Comparison of ENCODE assay signal across 23 mouse cellular contexts in genomic region chr2:31494315-31494714, GRCm38 (mm10). TPM values are rescaled to one million over a fixed set of nuclear protein-coding genes. Genes with fewer than 3 reads are reported as not detected.
DNase-seq lines count a peak whose midpoint lies in the region; ATAC-seq lines count a peak whose summit lies in the region.
"Had no signal": no experiment of that assay in that cellular context is flagged by ENCODE, and none has a peak within 500 bp of the region (broad histone marks: within the 10 kb centered on the region; RNA-seq: fewer than 3 reads in every experiment).

No protein-coding gene starts in this region.

- peaks cover 76% of the 10 kb centered on the region for H3K4me1 ChIP-seq in forebrain, embryonic 10.5 days
- H3K4me1 ChIP-seq in forebrain, embryonic 16.5 days (replicated peaks; ENCODE audit: control insufficient read depth, insufficient read depth, low read length), result peaks cover 49% of the 10 kb centered on the region
- peaks cover 70% of the 10 kb centered on the region for H3K4me1 ChIP-seq in neural tube, embryonic 12.5 days
- H3K4me1 ChIP-seq: heart, embryonic 15.5 days had no signal

- H3K9me3 ChIP-seq in forebrain, embryonic 10.5 days, result no peaks in the 10 kb centered on the region; the same call in 1 of the 2 replicates
- H3K9me3 ChIP-seq in forebrain, embryonic 16.5 days (ENCODE audit: control insufficient read depth, low read length), result no peaks in the 10 kb centered on the region
- no peaks in the 10 kb centered on the region for H3K9me3 ChIP-seq in neural tube, embryonic 12.5 days
- H3K9me3 ChIP-seq: heart, embryonic 15.5 days; limb, embryonic 10.5 days had no signal

- no peak overlapping the region for H3K9ac ChIP-seq in forebrain, embryonic 16.5 days (replicated peaks; ENCODE audit: low read depth, low read length)
- no peak overlapping the region for H3K9ac ChIP-seq in neural tube, embryonic 12.5 days
- H3K9ac ChIP-seq: heart, embryonic 15.5 days; liver, postnatal 0 days had no signal

- H3K36me3 ChIP-seq in forebrain, embryonic 10.5 days (replicated peaks), result no peaks in the 10 kb centered on the region
- no peaks in the 10 kb centered on the region for H3K36me3 ChIP-seq in forebrain, embryonic 16.5 days (ENCODE audit: control insufficient read depth, insufficient read depth)
- H3K36me3 ChIP-seq in neural tube, embryonic 12.5 days, result no peaks in the 10 kb centered on the region
- H3K36me3 ChIP-seq: heart, embryonic 15.5 days; limb, embryonic 10.5 days had no signal

- ATAC-seq in forebrain, embryonic 16.5 days, result no peak
- no peak for ATAC-seq in neural tube, embryonic 12.5 days (ENCODE audit: low FRiP score, low read depth)
- ATAC-seq: intestine, embryonic 16.5 days; lung, postnatal 0 days had no signal

- peak overlapping the region; percentile 29 for H3K4me3 ChIP-seq in forebrain, embryonic 10.5 days
- H3K4me3 ChIP-seq in forebrain, embryonic 16.5 days (replicated peaks; ENCODE audit: low read length), result no peak overlapping the region
- no peak overlapping the region for H3K4me3 ChIP-seq in neural tube, embryonic 12.5 days
- H3K4me3 ChIP-seq: heart, embryonic 15.5 days; limb, embryonic 10.5 days had no signal

- H3K27me3 ChIP-seq in forebrain, embryonic 10.5 days (ENCODE audit: poor library complexity, severe bottlenecking), result peaks cover 100% of the 10 kb centered on the region
- H3K27me3 ChIP-seq in forebrain, embryonic 16.5 days (replicated peaks; ENCODE audit: control insufficient read depth, insufficient read depth, low read length), result peaks cover 62% of the 10 kb centered on the region
- H3K27me3 ChIP-seq in neural tube, embryonic 12.5 days (replicated peaks), result peaks cover 86% of the 10 kb centered on the region

- DNase-seq in forebrain, embryonic 10.5 days (ENCODE audit: extremely low spot score, low spot score), result no peak
- peak; percentile 70 for DNase-seq in kidney, adult 9 months
- DNase-seq in kidney, adult 11 months, result no peak
- no peak for DNase-seq in neural tube, embryonic 10.5 days (ENCODE audit: extremely low spot score, low spot score)
- DNase-seq in left cerebral cortex, adult 18-20 months (ENCODE audit: low spot score in 2 of 2), result no peak
- DNase-seq: adrenal gland, postnatal 25 days; cerebellum, adult 8-10 months; cerebellum, postnatal 36 days; embryo, embryonic 11 days; heart, postnatal 36 days; liver, postnatal 0 days; right cerebral cortex, adult 18-20 months; right cerebral cortex, postnatal 4 days; thymus, postnatal 14 days had no signal

- H3K27ac ChIP-seq in forebrain, embryonic 10.5 days, result peak overlapping the region; percentile 69
- H3K27ac ChIP-seq in forebrain, embryonic 16.5 days (ENCODE audit: low read length), result no peak overlapping the region
- no peak overlapping the region for H3K27ac ChIP-seq in neural tube, embryonic 12.5 days
- H3K27ac ChIP-seq: heart, embryonic 15.5 days; hindbrain, postnatal 0 days; limb, embryonic 10.5 days; macrophage had no signal

- no peak overlapping the region for H3K4me2 ChIP-seq in forebrain, embryonic 16.5 days (ENCODE audit: low read length)
- H3K4me2 ChIP-seq in neural tube, embryonic 12.5 days (replicated peaks), result peak overlapping the region; percentile 45; the same call in 1 of the 2 replicates
- H3K4me2 ChIP-seq: heart, embryonic 15.5 days; liver, embryonic 11.5 days had no signal

- WGBS in forebrain, embryonic 10.5 days, result 47% methylated on average over 5 of the region's 5 CpGs
- 46% methylated on average over 5 of the region's 5 CpGs for WGBS in forebrain, embryonic 16.5 days
- WGBS in neural tube, embryonic 12.5 days, result 32% methylated on average over 5 of the region's 5 CpGs

RNA-seq across cellular contexts. Expression of gene Ass1, which starts 24.3 kb away (rescaled TPM):
- polyA plus RNA-seq in forebrain, embryonic 10.5 days (2016; fragmentation: Nextera tagmentation; extraction: Ambion mirVana), result 7.3 and 7.6 TPM in 2 replicates
- 6.0 and 8.0 TPM in 2 replicates for polyA plus RNA-seq in forebrain, embryonic 16.5 days (2015; fragmentation: Nextera tagmentation; extraction: Ambion mirVana)
- 27.3 and 33.0 TPM in 2 replicates for polyA plus RNA-seq in neural tube, embryonic 12.5 days (2016; fragmentation: Nextera tagmentation; extraction: Ambion mirVana)
- total RNA-seq in left cerebral cortex, adult 18-20 months (2021), result 10 to 100 TPM; 44.0 to 49.5 TPM
